Mouse (Mus musculus) liver, embryonic 14.5 days (tissue): ENCODE results near the gene Jarid2.

Experiments
- CTCF ChIP-seq: IDR thresholded peaks from 2 replicates; pipeline ENCODE4 v1.5.1; 2016; ENCODE audit warnings: antibody characterized with exemption, low read depth, control low read depth
- EP300 ChIP-seq: IDR thresholded peaks from 2 replicates; pipeline ENCODE4 v1.6.1; 2016; ENCODE audit warnings: antibody characterized with exemption, low read depth

- TF ChIP-seq CTCF: no peak
- no peak for TF ChIP-seq EP300
These were observed 187.9 kb downstream of the Jarid2 start for GRCm38 (mm10) chr13:44917202-44917601.
